Mouse (Mus musculus): Measurements from ENCODE around the gene Wfdc11.
"Not testable (repeated sequence)": the region's sequence is repeated elsewhere in the genome, so short reads cannot be mapped to it uniquely, and the experiment has no call there.

- TF ChIP-seq CTCF (conservative IDR thresholded peaks at IDR 0.05; ENCODE audit: insufficient read depth, insufficient read length, low read depth, low read length); POLR2A (IDR thresholded peaks at IDR 0.05; ENCODE audit: low read depth, low read length): not testable (repeated sequence)
These were observed 60.4 kb downstream of the Wfdc11 start, which contains the start of the genes Wfdc6b and Wfdc8 for GRCm38 (mm10) chr2:164613471-164613870.
